Mouse (Mus musculus) heart, postnatal 14 days (tissue): ENCODE results near the gene Spem1. TPM values are rescaled to one million over a fixed set of nuclear protein-coding genes. Genes with fewer than 3 reads are reported as not detected.
A peak's percentile ranks its signal among the peaks of the same experiment; 100 is the strongest.

Experiments used
- DNase-seq, 2 experiments: peaks; one replicate each; pipeline ENCODE4 v3.0.0; 2021 to 2022
- intact Hi-C: fragments of 180-260 bp; cut with DNase I; formaldehyde crosslinking; loops from one replicate; pipeline ENCODE4 v1.15.1; 2025
- total RNA-seq, 2 experiments: library from RNA; stranded (reverse); gene quantifications; 2 replicates each; pipeline ENCODE4 v1.2.3; 2021

Gene Spem1
- total RNA-seq, 2 experiments from 2014 or later: not detected

DNA sequence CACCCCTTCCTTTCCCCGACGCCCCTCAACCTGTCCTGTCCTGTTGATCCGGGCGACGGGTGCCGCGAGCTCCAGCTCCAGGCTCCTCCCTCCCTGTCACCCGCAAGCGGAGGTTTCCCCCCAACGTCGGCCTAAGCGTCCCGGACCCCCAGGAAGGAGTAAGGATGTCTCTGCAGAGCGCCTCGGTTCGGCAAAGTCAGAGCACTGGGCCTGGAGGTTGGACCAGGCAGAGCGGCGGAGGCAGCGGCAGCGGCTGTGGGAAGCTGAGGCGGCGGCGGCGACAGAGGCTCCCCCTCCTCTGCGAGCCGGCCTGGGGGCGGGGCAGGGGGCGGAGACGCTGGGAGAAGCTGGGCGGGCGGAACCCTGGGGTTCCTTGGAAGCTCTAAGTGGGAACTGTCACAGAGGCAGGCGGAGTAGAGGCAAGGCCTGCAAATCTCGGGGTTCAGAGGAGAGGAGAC, 19.3 kb downstream of the Spem1 start:
- DNase-seq: peak; percentile 92 to 93
- intact Hi-C loops: loop anchor here (2.0 kb wide), 3 partner anchors 34 to 74 kb away; partner anchors contain the start of genes Nlgn2 and Polr2a

GRCm38 (mm10) chr11:69801379-69801977, 20.5 kb downstream of the Spem1 start, which contains the start of gene Fgf11:
TSS of gene Fgf11 (minus strand) at chr11:69801857.
- intact Hi-C loops: no loop called here
- peak in 1 of 2 experiments; percentile 18 for DNase-seq

DNA sequence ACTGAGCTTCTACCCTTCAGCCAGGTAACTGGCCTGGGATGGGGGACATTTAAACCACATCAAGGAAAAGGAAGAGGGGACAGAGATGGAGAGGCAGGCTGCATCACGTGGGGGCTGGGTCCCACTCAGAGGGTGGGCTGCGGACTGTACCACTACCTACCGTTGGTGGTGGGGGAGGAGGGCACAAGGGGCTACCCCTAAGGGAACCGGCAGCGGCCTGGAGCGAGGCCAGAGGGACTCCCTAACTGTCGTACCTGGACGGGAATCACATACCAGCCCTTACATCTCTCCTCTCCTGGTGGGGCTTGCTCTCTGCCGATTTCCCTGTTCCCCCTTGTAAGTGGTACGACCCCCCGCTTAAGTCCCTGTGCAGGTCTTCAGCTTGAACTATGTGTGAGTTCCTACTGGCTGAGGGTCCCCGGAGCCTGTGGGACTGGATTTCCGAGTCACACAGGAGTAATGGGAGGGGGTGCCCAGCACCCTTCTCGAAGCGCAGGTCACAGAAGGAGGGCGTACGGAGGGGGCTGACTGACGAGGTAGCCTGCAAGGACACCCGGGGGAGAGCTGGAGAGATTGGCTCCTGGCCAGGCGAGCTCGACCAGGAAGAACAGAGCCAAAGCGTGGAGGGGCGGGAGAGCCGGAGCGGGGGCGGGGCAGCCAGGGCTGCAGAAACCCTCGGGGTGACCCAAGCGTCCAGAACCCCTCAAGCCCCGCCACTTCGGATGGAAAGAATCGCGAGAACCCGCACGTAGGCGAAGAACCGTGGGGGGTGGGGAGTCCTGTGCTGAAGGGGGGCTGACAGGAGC, 21.4 kb downstream of the Spem1 start:
- peak; percentile 57 to 69 for DNase-seq
- intact Hi-C loops: no loop called here

DNA sequence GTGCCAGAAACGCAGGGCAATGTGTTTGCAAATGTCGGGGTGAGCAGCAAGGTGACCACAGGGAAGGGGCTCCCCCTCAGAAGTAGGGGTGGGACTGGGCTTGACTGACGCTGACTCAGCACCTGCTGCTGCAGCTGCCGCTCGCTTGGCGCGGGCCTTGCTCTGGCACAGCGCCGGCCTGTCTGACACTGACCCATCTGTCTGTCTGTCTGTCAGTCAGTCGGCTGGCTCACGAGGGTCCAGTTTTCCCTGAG, 21.9 kb downstream of the Spem1 start:
- intact Hi-C loops: no loop called here
- DNase-seq: peak in 1 of 2 experiments; percentile 21

GRCm38 (mm10) chr11:69799394-69800137, 22.4 kb downstream of the Spem1 start:
- DNase-seq: no peak
- intact Hi-C loops: no loop called here

DNA sequence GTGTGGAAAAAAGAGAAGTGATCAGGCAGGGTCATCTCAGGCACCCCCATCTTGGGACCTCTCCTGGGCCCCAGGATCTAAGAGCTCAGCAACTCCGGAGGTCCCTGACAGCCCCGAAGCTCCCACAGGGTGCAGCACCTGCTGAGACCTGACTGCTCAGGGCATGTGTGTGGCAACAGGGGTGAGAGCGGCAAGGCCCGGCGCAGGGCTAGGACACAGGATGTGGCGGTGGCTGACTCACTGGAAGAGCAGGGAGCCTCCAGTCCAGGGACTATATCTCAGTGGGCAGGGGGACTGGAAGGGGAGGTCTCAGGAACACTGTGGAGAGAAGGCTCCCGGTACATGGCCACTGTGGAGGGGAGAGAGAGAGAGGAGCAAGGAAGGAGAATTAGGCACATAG, 24.1 kb downstream of the Spem1 start:
- DNase-seq: no peak
- intact Hi-C loops: no loop called here

DNA sequence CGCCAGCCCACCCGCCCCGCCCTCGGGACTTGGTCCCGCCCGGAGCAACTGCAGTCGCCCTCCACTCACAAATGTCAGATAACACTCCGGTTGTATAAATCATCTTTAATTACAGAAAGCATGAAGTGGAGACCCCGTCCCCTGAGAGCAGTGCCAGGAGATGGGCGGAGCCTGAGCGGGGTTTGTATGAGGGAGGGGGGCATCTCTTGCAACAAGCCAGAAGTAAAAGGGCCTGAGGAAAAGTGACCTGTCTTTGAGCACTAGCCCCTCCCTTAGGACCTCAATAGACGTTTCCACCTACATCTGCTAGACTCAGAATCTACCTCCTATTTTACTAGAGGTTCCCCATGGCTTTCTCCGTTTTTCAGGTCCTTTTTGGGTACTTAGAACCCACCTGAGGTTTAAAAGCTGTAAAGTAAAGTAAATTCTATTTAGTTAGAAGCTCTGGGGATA, 26.0 kb downstream of the Spem1 start:
- intact Hi-C loops: loop anchor here (2.0 kb wide), 1 partner anchor 29 kb away; no protein-coding TSS in a partner anchor
- DNase-seq: no peak

GRCm38 (mm10) chr11:69795168-69795982, 26.6 kb downstream of the Spem1 start, which contains the start of gene Chrnb1:
TSS of gene Chrnb1 (minus strand) at chr11:69795943.
- DNase-seq: peak; percentile 93
- intact Hi-C loops: loop anchor here (2.0 kb wide), 1 partner anchor 29 kb away; no protein-coding TSS in a partner anchor

DNA sequence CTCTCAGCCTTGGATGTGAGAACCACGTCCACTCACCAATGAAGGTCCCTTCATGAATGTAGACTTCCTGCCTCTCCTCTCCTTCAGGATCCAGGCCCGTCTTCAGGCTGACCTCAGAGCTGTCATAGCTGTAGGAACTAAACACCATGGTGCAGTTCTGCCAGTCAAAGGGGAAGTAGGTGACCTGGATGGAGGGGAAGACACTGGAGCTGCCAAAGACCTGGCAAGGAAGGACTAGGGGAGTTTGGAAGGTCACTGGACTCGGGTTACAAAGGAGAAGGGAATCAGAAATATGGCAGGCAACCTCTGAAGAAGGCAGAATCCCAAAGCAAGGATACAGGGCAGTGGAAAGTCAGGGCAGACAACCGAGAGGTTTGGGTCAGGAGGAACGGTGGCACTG, 28.6 kb downstream of the Spem1 start:
- DNase-seq: no peak
- intact Hi-C loops: no loop called here

GRCm38 (mm10) chr11:69791420-69791819, 30.6 kb downstream of the Spem1 start:
- intact Hi-C loops: no loop called here
- no peak for DNase-seq

DNA sequence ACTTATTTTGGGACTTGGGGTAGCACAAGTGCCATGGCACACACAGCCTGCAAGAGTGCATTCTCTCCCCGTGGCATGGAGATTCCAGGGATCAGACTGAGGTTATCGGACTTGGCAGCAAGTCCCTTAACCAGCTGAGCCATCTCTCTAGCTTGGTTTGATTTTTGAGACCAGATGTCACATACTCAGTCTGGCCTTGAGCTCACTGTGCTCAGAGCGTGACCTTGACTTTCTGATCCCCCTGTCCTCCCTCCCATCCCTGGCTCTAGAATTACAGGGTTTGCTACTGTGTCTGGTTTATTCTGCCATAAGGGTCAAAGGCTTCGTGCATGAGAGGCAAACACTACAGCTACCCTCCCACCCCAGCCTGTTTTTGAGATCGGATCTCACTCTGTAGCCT, 32.5 kb downstream of the Spem1 start:
- no peak for DNase-seq
- intact Hi-C loops: no loop called here

DNA sequence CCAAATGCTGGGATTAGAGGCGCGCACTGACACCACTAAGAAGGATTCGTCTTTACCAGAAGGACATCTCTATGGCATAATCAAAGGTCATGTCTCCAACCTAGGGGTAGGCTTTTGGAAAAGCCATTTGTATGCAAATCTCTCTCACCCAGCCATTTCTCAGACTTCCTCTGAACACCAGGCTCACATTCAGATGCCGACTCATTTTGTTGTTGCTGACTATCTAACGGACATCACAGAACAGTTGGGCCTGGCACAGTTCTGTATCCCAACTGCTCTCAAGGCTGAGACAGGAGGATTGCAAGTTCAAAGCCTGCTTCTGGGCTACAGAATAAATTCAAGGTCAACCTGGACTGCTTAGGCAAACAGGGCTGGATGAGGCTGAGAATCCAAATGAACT, 34.7 kb downstream of the Spem1 start:
- no peak for DNase-seq
- intact Hi-C loops: no loop called here

- intact Hi-C loops: no loop called here
Observed at GRCm38 (mm10) chr11:69784793-69785272, 37.1 kb downstream of the Spem1 start.

GRCm38 (mm10) chr11:69781828-69782227, 40.2 kb downstream of the Spem1 start:
- DNase-seq: no peak

More at GRCm38 (mm10) chr11:69784793-69785272, 37.1 kb downstream of the Spem1 start:
- DNase-seq: peak; percentile 48 to 64

DNA sequence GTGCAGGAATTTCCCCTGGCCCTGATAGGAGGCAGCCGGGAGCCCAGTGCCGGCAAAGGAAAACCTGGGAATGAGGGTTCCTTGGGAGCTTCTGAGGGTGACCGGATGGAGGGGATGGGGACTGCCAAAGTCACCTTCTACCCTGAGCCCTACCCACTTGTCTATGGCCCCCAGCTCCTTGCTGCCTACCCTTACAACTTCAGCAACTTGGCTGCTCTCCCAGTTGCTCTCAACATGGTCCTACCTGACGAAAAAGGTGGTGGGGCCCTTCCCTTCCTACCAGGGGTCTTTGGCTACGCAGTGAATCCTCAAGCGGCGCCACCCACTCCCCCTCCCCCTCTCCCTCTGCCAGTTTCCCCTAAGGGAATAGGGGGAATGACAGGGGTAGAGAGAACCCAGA, 43.0 kb downstream of the Spem1 start:
- no peak for DNase-seq
- intact Hi-C loops: no loop called here

More at GRCm38 (mm10) chr11:69781828-69782227, 40.2 kb downstream of the Spem1 start:
- intact Hi-C loops: no loop called here

GRCm38 (mm10) chr11:69778258-69778982, 43.6 kb downstream of the Spem1 start:
- intact Hi-C loops: no loop called here
- peak; percentile 16 to 34 for DNase-seq

DNA sequence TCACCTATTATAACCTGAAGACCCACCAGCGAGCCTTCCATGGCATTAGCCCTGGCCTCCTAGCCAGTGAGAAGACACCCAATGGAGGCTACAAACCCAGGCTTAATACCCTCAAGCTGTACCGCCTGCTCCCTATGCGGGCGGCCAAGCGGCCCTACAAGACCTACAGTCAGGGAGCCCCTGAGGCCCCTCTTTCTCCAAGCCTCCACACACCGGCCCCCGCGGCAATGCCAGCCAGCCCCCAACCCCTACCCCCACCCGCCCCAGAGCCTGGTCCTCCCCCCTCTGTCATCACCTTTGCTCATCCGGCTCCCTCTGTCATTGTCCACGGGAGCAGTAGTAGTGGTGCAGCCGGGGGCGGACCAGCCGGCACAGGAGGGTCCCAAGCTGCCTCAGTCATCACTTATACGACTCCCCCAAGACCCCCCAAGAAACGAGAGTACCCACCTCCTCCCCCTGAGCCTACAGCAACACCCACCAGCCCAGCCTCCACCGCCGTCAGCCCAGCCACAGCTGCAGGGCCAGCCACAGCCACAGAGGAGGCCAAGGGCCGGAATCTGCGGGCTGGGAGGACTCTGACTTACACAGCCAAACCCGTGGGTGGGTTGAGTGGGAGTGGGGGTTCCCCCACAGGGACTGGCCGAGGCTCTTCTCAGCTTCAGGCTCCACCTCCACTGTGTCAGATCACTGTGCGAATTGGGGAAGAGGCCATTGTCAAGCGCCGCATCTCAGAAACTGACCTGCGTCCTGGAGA, 44.3 kb downstream of the Spem1 start:
- intact Hi-C loops: no loop called here
- DNase-seq: peak in 1 of 2 experiments; percentile 25

- no peak for DNase-seq
- intact Hi-C loops: no loop called here
Observed at GRCm38 (mm10) chr11:69776488-69776887, 45.5 kb downstream of the Spem1 start.

- no peak for DNase-seq
- intact Hi-C loops: no loop called here
Observed at GRCm38 (mm10) chr11:69775716-69776115, 46.3 kb downstream of the Spem1 start.
